Mouse (Mus musculus): ENCODE measurements at regions not wholly inside any gene's neighbourhood (a gene's known extent, or its start where the extent isn't known, plus 50 kb on each side); places are given as distances from the start of the nearest gene placed in this dataset.

GRCm38 (mm10) chr3:39925436-39925835, 605.6 kb upstream of the Intu start:
- H3K27me3 ChIP-seq (replicated peaks; ENCODE audit: control insufficient read depth, insufficient read depth, low read length): no peaks in the 10 kb centered on the region
- ATAC-seq: no peak
- no peak overlapping the region for H3K9ac ChIP-seq (ENCODE audit: low read depth, low read length)
- no peaks in the 10 kb centered on the region for H3K9me3 ChIP-seq (ENCODE audit: control insufficient read depth, low read length)
- H3K36me3 ChIP-seq (ENCODE audit: control insufficient read depth, insufficient read depth, low read length): no peaks in the 10 kb centered on the region
- WGBS: 88% methylated on average over 3 of the region's 3 CpGs
- H3K4me1 ChIP-seq (ENCODE audit: control insufficient read depth, insufficient read depth, low read depth, low read length): no peaks in the 10 kb centered on the region
- H3K4me2 ChIP-seq (ENCODE audit: low read length): no peak overlapping the region
- no peak overlapping the region for H3K27ac ChIP-seq (ENCODE audit: low read depth, low read length)
- H3K4me3 ChIP-seq (ENCODE audit: low read length): no peak overlapping the region

GRCm38 (mm10) chr3:39928421-39928820, 602.7 kb upstream of the Intu start:
- Histone ChIP-seq H3K4me3 (ENCODE audit: low read length) (no peak overlapping the region), H3K4me2 (ENCODE audit: low read length) (no peak overlapping the region), H3K36me3 (ENCODE audit: control insufficient read depth, insufficient read depth, low read length) (no peaks in the 10 kb centered on the region), H3K27ac (ENCODE audit: low read depth, low read length) (no peak overlapping the region), H3K9me3 (ENCODE audit: control insufficient read depth, low read length) (no peaks in the 10 kb centered on the region), H3K9ac (ENCODE audit: low read depth, low read length) (no peak overlapping the region), H3K4me1 (ENCODE audit: control insufficient read depth, insufficient read depth, low read depth, low read length) (no peaks in the 10 kb centered on the region), H3K27me3 (replicated peaks; ENCODE audit: control insufficient read depth, insufficient read depth, low read length) (no peaks in the 10 kb centered on the region)
- no peak for ATAC-seq
- WGBS: 96% methylated on average over 2 of the region's 2 CpGs

GRCm38 (mm10) chr3:39933372-39933771, 597.7 kb upstream of the Intu start:
- Histone ChIP-seq H3K9me3 (ENCODE audit: control insufficient read depth, low read length) (no peaks in the 10 kb centered on the region), H3K9ac (ENCODE audit: low read depth, low read length) (no peak overlapping the region), H3K4me1 (ENCODE audit: control insufficient read depth, insufficient read depth, low read depth, low read length) (no peaks in the 10 kb centered on the region), H3K27me3 (replicated peaks; ENCODE audit: control insufficient read depth, insufficient read depth, low read length) (no peaks in the 10 kb centered on the region), H3K27ac (ENCODE audit: low read depth, low read length) (no peak overlapping the region), H3K4me3 (ENCODE audit: low read length) (no peak overlapping the region), H3K4me2 (ENCODE audit: low read length) (no peak overlapping the region), H3K36me3 (ENCODE audit: control insufficient read depth, insufficient read depth, low read length) (no peaks in the 10 kb centered on the region)
- no peak for ATAC-seq
- 96% methylated on average over 3 of the region's 3 CpGs for WGBS

- H3K4me3 ChIP-seq (ENCODE audit: low read length): no peak overlapping the region
- no peak overlapping the region for H3K4me2 ChIP-seq (ENCODE audit: low read length)
- no peak overlapping the region for H3K9ac ChIP-seq (ENCODE audit: low read depth, low read length)
- WGBS: 93% methylated on average over 3 of the region's 3 CpGs
- H3K36me3 ChIP-seq (ENCODE audit: control insufficient read depth, insufficient read depth, low read length): no peaks in the 10 kb centered on the region
- H3K27ac ChIP-seq (ENCODE audit: low read depth, low read length): no peak overlapping the region
- no peaks in the 10 kb centered on the region for H3K27me3 ChIP-seq (replicated peaks; ENCODE audit: control insufficient read depth, insufficient read depth, low read length)
- H3K4me1 ChIP-seq (ENCODE audit: control insufficient read depth, insufficient read depth, low read depth, low read length): no peaks in the 10 kb centered on the region
- ATAC-seq: no peak
- no peaks in the 10 kb centered on the region for H3K9me3 ChIP-seq (ENCODE audit: control insufficient read depth, low read length)
These were observed 593.3 kb upstream of the Intu start for GRCm38 (mm10) chr3:39937719-39938278.

GRCm38 (mm10) chr3:39944581-39944980, 586.5 kb upstream of the Intu start:
- no peak for ATAC-seq
- whole genome bisulfite sequencing: 83% methylated on average over 3 of the region's 3 CpGs

GRCm38 (mm10) chr3:39952103-39952502, 579.0 kb upstream of the Intu start:
- H3K27me3 ChIP-seq (replicated peaks; ENCODE audit: control insufficient read depth, insufficient read depth, low read length): no peaks in the 10 kb centered on the region
- 95% methylated on average over 2 of the region's 2 CpGs for WGBS

More at GRCm38 (mm10) chr3:39944581-39944980, 586.5 kb upstream of the Intu start:
- H3K27me3 ChIP-seq (replicated peaks; ENCODE audit: control insufficient read depth, insufficient read depth, low read length): no peaks in the 10 kb centered on the region
- H3K4me1 ChIP-seq (ENCODE audit: control insufficient read depth, insufficient read depth, low read depth, low read length): no peaks in the 10 kb centered on the region
- no peak overlapping the region for H3K4me2 ChIP-seq (ENCODE audit: low read length)
- no peaks in the 10 kb centered on the region for H3K36me3 ChIP-seq (ENCODE audit: control insufficient read depth, insufficient read depth, low read length)
- H3K9ac ChIP-seq (ENCODE audit: low read depth, low read length): no peak overlapping the region
- no peak overlapping the region for H3K4me3 ChIP-seq (ENCODE audit: low read length)
- H3K27ac ChIP-seq (ENCODE audit: low read depth, low read length): no peak overlapping the region
- no peaks in the 10 kb centered on the region for H3K9me3 ChIP-seq (ENCODE audit: control insufficient read depth, low read length)

GRCm38 (mm10) chr3:39952556-39952955, 578.5 kb upstream of the Intu start:
- no peaks in the 10 kb centered on the region for H3K27me3 ChIP-seq (replicated peaks; ENCODE audit: control insufficient read depth, insufficient read depth, low read length)
- H3K9ac ChIP-seq (ENCODE audit: low read depth, low read length): no peak overlapping the region
- H3K4me1 ChIP-seq (ENCODE audit: control insufficient read depth, insufficient read depth, low read depth, low read length): no peaks in the 10 kb centered on the region
- H3K9me3 ChIP-seq (ENCODE audit: control insufficient read depth, low read length): no peaks in the 10 kb centered on the region; the same call in 1 of the 2 replicates
- no peak overlapping the region for H3K4me3 ChIP-seq (ENCODE audit: low read length)
- no peak overlapping the region for H3K4me2 ChIP-seq (ENCODE audit: low read length)
- no peaks in the 10 kb centered on the region for H3K36me3 ChIP-seq (ENCODE audit: control insufficient read depth, insufficient read depth, low read length)
- WGBS: 91% methylated on average over 1 of the region's 1 CpGs
- no peak for ATAC-seq
- no peak overlapping the region for H3K27ac ChIP-seq (ENCODE audit: low read depth, low read length)

More at GRCm38 (mm10) chr3:39952103-39952502, 579.0 kb upstream of the Intu start:
- no peak overlapping the region for H3K27ac ChIP-seq (ENCODE audit: low read depth, low read length)
- no peaks in the 10 kb centered on the region for H3K4me1 ChIP-seq (ENCODE audit: control insufficient read depth, insufficient read depth, low read depth, low read length)
- H3K4me2 ChIP-seq (ENCODE audit: low read length): no peak overlapping the region
- H3K4me3 ChIP-seq (ENCODE audit: low read length): no peak overlapping the region
- no peak for ATAC-seq
- H3K36me3 ChIP-seq (ENCODE audit: control insufficient read depth, insufficient read depth, low read length): no peaks in the 10 kb centered on the region
- H3K9ac ChIP-seq (ENCODE audit: low read depth, low read length): no peak overlapping the region
- no peaks in the 10 kb centered on the region; the same call in 1 of the 2 replicates for H3K9me3 ChIP-seq (ENCODE audit: control insufficient read depth, low read length)

GRCm38 (mm10) chr3:39961836-39962640, 569.0 kb upstream of the Intu start:
- Histone ChIP-seq H3K9me3 (ENCODE audit: control insufficient read depth, low read length) (no peaks in the 10 kb centered on the region), H3K36me3 (ENCODE audit: control insufficient read depth, insufficient read depth, low read length) (no peaks in the 10 kb centered on the region), H3K4me1 (ENCODE audit: control insufficient read depth, insufficient read depth, low read depth, low read length) (no peaks in the 10 kb centered on the region), H3K4me3 (ENCODE audit: low read length) (no peak overlapping the region), H3K9ac (ENCODE audit: low read depth, low read length) (no peak overlapping the region), H3K4me2 (ENCODE audit: low read length) (no peak overlapping the region), H3K27ac (ENCODE audit: low read depth, low read length) (no peak overlapping the region), H3K27me3 (replicated peaks; ENCODE audit: control insufficient read depth, insufficient read depth, low read length) (no peaks in the 10 kb centered on the region)
- ATAC-seq: no peak
- WGBS: 59% methylated on average over 7 of the region's 7 CpGs

GRCm38 (mm10) chr3:39965431-39965830, 565.7 kb upstream of the Intu start:
- Histone ChIP-seq H3K9ac (ENCODE audit: low read depth, low read length) (no peak overlapping the region), H3K9me3 (ENCODE audit: control insufficient read depth, low read length) (no peaks in the 10 kb centered on the region), H3K27me3 (replicated peaks; ENCODE audit: control insufficient read depth, insufficient read depth, low read length) (no peaks in the 10 kb centered on the region), H3K36me3 (ENCODE audit: control insufficient read depth, insufficient read depth, low read length) (no peaks in the 10 kb centered on the region), H3K4me2 (ENCODE audit: low read length) (no peak overlapping the region), H3K4me1 (ENCODE audit: control insufficient read depth, insufficient read depth, low read depth, low read length) (no peaks in the 10 kb centered on the region), H3K4me3 (ENCODE audit: low read length) (no peak overlapping the region), H3K27ac (ENCODE audit: low read depth, low read length) (no peak overlapping the region)
- no peak for ATAC-seq
- WGBS: 94% methylated on average over 2 of the region's 2 CpGs

All from hindbrain, embryonic 16.5 days (tissue).